Mouse (Mus musculus): Measurements from ENCODE around the gene Sugt1.

DNA sequence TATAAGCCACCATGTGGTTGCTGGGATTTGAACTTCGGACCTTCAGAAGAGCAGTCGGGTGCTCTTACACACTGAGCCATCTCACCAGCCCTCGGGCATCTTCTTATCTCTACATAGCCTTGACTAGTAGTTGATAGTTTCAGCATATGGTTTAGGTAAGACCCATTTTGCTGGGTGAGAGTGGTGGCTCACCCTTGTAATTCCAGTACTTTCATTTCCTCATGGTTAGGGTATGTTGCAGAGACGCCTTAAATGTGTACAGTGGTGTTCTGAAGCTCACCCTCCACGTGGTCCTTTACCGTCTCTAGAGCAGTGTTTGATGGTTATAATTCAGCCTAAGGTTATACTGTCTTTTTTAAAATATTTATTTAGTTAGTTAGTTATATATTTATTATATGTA, 18.9 kb downstream of the Sugt1 start:
- TF ChIP-seq POLR2A (IDR thresholded peaks at IDR 0.05; ENCODE audit: low read depth, low read length) (no peak), CTCF (IDR thresholded peaks at IDR 0.05; ENCODE audit: borderline replicate concordance, insufficient read depth, low read length) (no peak)
